In the genomic region with DNA sequence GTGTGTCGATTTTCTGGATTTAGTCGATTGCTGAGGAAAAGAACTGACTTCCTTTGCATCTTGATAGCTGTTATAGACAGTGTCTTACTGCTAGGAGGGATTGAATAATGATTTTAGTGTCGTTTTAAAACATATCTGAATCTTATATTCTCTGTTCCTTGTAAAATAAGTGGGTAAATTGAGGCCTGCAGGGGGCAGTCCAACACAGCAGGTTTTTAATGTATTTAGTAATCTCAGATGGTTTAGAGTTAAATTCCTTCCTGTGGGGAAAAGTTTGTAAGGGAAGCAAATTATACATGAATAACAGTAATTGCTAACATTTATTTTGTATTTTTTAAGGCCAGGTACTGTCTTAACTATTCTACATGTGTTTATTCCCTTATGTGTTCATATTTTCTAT, we compare ENCODE assay signal across 8 mouse cellular contexts.
DNase-seq lines count a peak whose midpoint lies in the region; TF ChIP-seq lines count a peak whose summit lies in the region.

No protein-coding gene starts in this region.

- H3K9ac ChIP-seq in heart, adult 2 months (ENCODE audit: low read depth, low read length), result no peak overlapping the region

- no peak for TF ChIP-seq EP300 in heart, adult 2 months (IDR thresholded peaks at IDR 0.05; ENCODE audit: insufficient read depth, low read depth, low read length)

- no peak overlapping the region for H3K4me3 ChIP-seq in heart, adult 2 months

- no peak for TF ChIP-seq POLR2A in heart, adult 2 months (IDR thresholded peaks at IDR 0.05; ENCODE audit: insufficient read depth, low read depth, low read length)

- H3K27ac ChIP-seq in heart, adult 2 months, result no peak overlapping the region

- peak; percentile 81 for TF ChIP-seq CTCF in heart, adult 2 months (IDR thresholded peaks at IDR 0.05)

- no peaks in the 10 kb centered on the region for H3K79me2 ChIP-seq in heart, adult 2 months (replicated peaks; ENCODE audit: control insufficient read depth, insufficient read depth, low read length)

- DNase-seq in heart, adult 2 months, result no peak
- DNase-seq in heart, postnatal 25 days (ENCODE audit: low spot score), result no peak
- peak; percentile 66 for DNase-seq in testis, postnatal 10 days (ENCODE audit: low spot score)
- no peak for DNase-seq in testis, postnatal 14 days (ENCODE audit: low spot score)
- DNase-seq in c-Kit-positive CD71-positive TER-119-negative erythroid progenitor cells, embryonic 14.5 days (ENCODE audit: low read depth), result peak; percentile 49
- DNase-seq in layer of hippocampus, adult 11-12 months (ENCODE audit: low spot score), result peak; percentile 78
- DNase-seq in natural killer cell, adult 2 months (ENCODE audit: low spot score in 2 of 2), result peak; percentile 12 to 51
- no peak for DNase-seq in urinary bladder, postnatal 10 days (ENCODE audit: low spot score)

- H3K27me3 ChIP-seq in heart, adult 2 months (ENCODE audit: control insufficient read depth, insufficient read depth, low read length), result no peaks in the 10 kb centered on the region

- intact Hi-C loops in heart, adult 2 months (cut with DNase I), result loop anchor here (1.0 to 10.0 kb wide), 3 partner anchors 126 to 716 kb away; no protein-coding TSS in a partner anchor
- intact Hi-C loops in heart, postnatal 25 days (cut with DNase I), result loop anchor here (2.0 to 10.0 kb wide), 3 partner anchors 124 to 672 kb away; no protein-coding TSS in a partner anchor

- WGBS in heart, adult 2 months, result 47% methylated on average over 3 of the region's 3 CpGs

- H3K36me3 ChIP-seq in heart, adult 2 months (ENCODE audit: control insufficient read depth, insufficient read depth, low read length), result no peaks in the 10 kb centered on the region; the same call in 1 of the 2 replicates

- H3K4me1 ChIP-seq in heart, adult 2 months (ENCODE audit: control insufficient read depth, insufficient read depth, low read length), result no peaks in the 10 kb centered on the region

Comparison
In these comparisons a context has a peak if more than half of its experiments do, and no peak if none do; other contexts are left out.
1. DNase-seq: peak in testis, postnatal 10 days (single experiment), c-Kit-positive CD71-positive TER-119-negative erythroid progenitor cells, embryonic 14.5 days (single experiment), layer of hippocampus, adult 11-12 months (single experiment) and natural killer cell, adult 2 months (2 of 2); none in heart, adult 2 months (0 of 2), heart, postnatal 25 days (single experiment), testis, postnatal 14 days (single experiment) and urinary bladder, postnatal 10 days (single experiment).